Mouse (Mus musculus): Measurements from ENCODE around the gene Asah2. TPM values are rescaled to one million over a fixed set of nuclear protein-coding genes. Genes with fewer than 3 reads are reported as not detected.
A peak's percentile ranks its signal among the peaks of the same experiment; 100 is the strongest.
"Not testable (repeated sequence)": the region's sequence is repeated elsewhere in the genome, so short reads cannot be mapped to it uniquely, and the experiment has no call there.

Asah2 gene
- total RNA-seq (2021), result 1 to 10 TPM; 7.2 to 7.3 TPM

GRCm38 (mm10) chr19:32107771-32108306 lies at the start of gene Asah2:
Gene Asah2 (minus strand): TSS chr19:32108211.
- DNase-seq (ENCODE audit: low spot score in 2 of 2), result peak; percentile 72 to 78
- intact Hi-C loops (cut with DNase I), result no loop called here

GRCm38 (mm10) chr19:32157045-32157444 lies 49.0 kb upstream of the Asah2 start:
- no peak for DNase-seq (ENCODE audit: low spot score in 2 of 2)
- intact Hi-C loops (cut with DNase I), result no loop called here

- intact Hi-C loops (cut with DNase I), result no loop called here
- peak in 1 of 2 experiments; percentile 24 for DNase-seq (ENCODE audit: low spot score in 2 of 2)
These were observed 44.5 kb upstream of the Asah2 start for GRCm38 (mm10) chr19:32152529-32152928.

- intact Hi-C loops (cut with DNase I), result no loop called here
- DNase-seq (ENCODE audit: low spot score in 2 of 2), result no peak
These were observed 40.7 kb upstream of the Asah2 start for GRCm38 (mm10) chr19:32148710-32149109.

GRCm38 (mm10) chr19:32142383-32142782 lies 34.4 kb upstream of the Asah2 start:
- no peak for DNase-seq (ENCODE audit: low spot score in 2 of 2)
- intact Hi-C loops (cut with DNase I), result no loop called here

- no peak for DNase-seq (ENCODE audit: low spot score in 2 of 2)
- intact Hi-C loops (cut with DNase I), result no loop called here
These were observed 30.5 kb upstream of the Asah2 start for GRCm38 (mm10) chr19:32138361-32139088.

GRCm38 (mm10) chr19:32137904-32138303 lies 29.9 kb upstream of the Asah2 start:
- intact Hi-C loops (cut with DNase I), result no loop called here
- DNase-seq (ENCODE audit: low spot score in 2 of 2), result no peak

- intact Hi-C loops (cut with DNase I), result no loop called here
- peak; percentile 35 to 52 for DNase-seq (ENCODE audit: low spot score in 2 of 2)
These were observed 29.0 kb upstream of the Asah2 start for GRCm38 (mm10) chr19:32136888-32137625.

GRCm38 (mm10) chr19:32131707-32132488 lies 23.9 kb upstream of the Asah2 start:
- intact Hi-C loops (cut with DNase I); DNase-seq (ENCODE audit: low spot score in 2 of 2): not testable (repeated sequence)

GRCm38 (mm10) chr19:32129281-32129680 lies 21.3 kb upstream of the Asah2 start:
- no peak for DNase-seq (ENCODE audit: low spot score in 2 of 2)
- intact Hi-C loops (cut with DNase I), result no loop called here

- DNase-seq (ENCODE audit: low spot score in 2 of 2), result no peak
- intact Hi-C loops (cut with DNase I), result no loop called here
These were observed 19.3 kb upstream of the Asah2 start for GRCm38 (mm10) chr19:32127180-32127850.

GRCm38 (mm10) chr19:32124155-32124554 lies 16.1 kb upstream of the Asah2 start:
- intact Hi-C loops (cut with DNase I), result no loop called here
- no peak for DNase-seq (ENCODE audit: low spot score in 2 of 2)

- DNase-seq (ENCODE audit: low spot score in 2 of 2), result no peak
- intact Hi-C loops (cut with DNase I), result no loop called here
These were observed 15.2 kb upstream of the Asah2 start for GRCm38 (mm10) chr19:32123196-32123595.

- no peak for DNase-seq (ENCODE audit: low spot score in 2 of 2)
- intact Hi-C loops (cut with DNase I), result no loop called here
These were observed 12.8 kb upstream of the Asah2 start for GRCm38 (mm10) chr19:32120798-32121197.

- DNase-seq (ENCODE audit: low spot score in 2 of 2), result no peak
- intact Hi-C loops (cut with DNase I), result no loop called here
These were observed 11.7 kb upstream of the Asah2 start for GRCm38 (mm10) chr19:32119666-32120065.

GRCm38 (mm10) chr19:32118496-32118895 lies 10.5 kb upstream of the Asah2 start:
- intact Hi-C loops (cut with DNase I), result no loop called here
- no peak for DNase-seq (ENCODE audit: low spot score in 2 of 2)

- intact Hi-C loops (cut with DNase I), result no loop called here
- DNase-seq (ENCODE audit: low spot score in 2 of 2), result no peak
These were observed 9.5 kb upstream of the Asah2 start for GRCm38 (mm10) chr19:32117484-32118018.

- no peak for DNase-seq (ENCODE audit: low spot score in 2 of 2)
- intact Hi-C loops (cut with DNase I), result no loop called here
These were observed 4.1 kb upstream of the Asah2 start for GRCm38 (mm10) chr19:32111866-32112790.

All from left cerebral cortex, postnatal 25 days (tissue).